Mouse (Mus musculus) WW6 (cell line): Measurements from ENCODE around the gene Irf2bpl.

Experiments
- DNase-seq: peaks from one replicate; pipeline ENCODE4 v3.0.0-alpha.2; 2013; ENCODE audit warnings: low read depth, low spot score

Irf2bpl gene

GRCm38 (mm10) chr12:86887381-86888129, 3.0 kb upstream of the Irf2bpl start:
- no peak for DNase-seq

- no peak for DNase-seq
Observed at GRCm38 (mm10) chr12:86886446-86886965, 1.9 kb upstream of the Irf2bpl start.

- DNase-seq = no peak
Observed at GRCm38 (mm10) chr12:86885746-86886145, 1.1 kb upstream of the Irf2bpl start.

DNA sequence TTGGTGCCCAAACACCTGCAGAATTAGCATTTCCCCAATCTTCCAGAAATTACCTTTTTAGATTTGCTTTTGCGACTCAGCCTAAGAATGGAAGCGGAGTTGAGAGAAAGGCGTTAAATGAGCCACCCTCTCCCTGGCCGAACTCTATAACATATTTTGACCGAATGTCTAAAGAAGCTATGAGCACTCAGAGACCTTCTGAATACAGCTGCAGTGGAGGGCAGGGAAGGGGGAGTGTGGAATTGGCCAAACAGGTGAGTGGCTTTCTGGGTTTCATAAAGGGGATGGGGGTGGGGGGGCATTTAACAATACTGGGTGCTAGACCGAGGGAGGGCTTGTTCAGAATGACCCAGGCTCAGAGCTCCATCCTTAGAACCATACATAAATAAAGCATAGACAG, 738 bp upstream of the Irf2bpl start:
- no peak for DNase-seq

DNA sequence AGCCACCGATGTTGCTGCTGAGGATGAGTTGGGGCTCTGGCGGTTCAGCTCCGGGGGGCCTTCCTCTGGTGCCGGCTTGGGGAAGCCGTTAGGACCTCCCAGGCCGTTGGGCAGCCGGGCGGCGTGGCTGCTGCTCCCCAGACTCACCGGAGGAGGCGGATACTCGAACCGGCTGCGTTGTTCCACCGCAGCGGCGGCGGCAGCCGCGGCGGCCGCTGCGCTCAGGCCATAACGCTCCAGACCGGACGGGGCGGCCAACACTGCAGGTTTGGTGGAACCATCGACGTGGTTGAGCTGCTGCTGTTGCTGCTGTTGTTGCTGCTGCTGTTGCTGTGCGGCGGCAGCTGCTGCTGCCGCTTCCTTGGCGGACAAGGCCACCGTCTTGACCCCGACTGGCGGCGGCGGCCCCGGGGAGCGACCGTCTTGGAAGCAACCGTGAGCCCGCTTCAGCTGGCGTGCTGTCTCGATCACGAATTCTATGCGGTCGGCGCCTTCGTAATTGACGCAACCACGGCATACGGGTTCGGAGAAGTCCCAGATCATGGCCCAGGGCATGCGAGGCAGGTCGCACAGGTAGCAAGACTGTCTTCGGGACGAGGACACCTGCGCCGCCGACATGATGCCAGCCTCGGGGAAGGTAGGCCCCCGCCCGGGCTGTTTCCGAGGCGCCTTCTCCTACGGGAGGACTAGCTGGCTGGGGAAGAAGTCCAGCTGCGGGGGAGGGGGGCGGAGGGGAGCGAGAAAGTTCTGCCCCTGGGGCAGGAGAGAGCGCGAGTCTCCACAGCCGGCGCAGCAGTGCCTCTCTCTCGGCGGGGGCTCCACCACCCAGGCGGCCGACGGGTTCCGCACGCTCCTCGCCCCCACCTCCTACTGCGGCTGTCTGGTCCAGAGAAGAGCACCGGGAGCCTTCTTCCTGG, 1.1 kb downstream of the Irf2bpl start:
- DNase-seq = no peak

GRCm38 (mm10) chr12:86883019-86883279, 1.6 kb downstream of the Irf2bpl start:
- DNase-seq = no peak

- no peak for DNase-seq
Observed at GRCm38 (mm10) chr12:86882279-86883018, 2.1 kb downstream of the Irf2bpl start.

GRCm38 (mm10) chr12:86881809-86882278, 2.8 kb downstream of the Irf2bpl start:
- no peak for DNase-seq

- DNase-seq = no peak
Observed at GRCm38 (mm10) chr12:86880090-86880723, 4.4 kb downstream of the Irf2bpl start.

GRCm38 (mm10) chr12:86879446-86880085, 5.0 kb downstream of the Irf2bpl start:
- no peak for DNase-seq

GRCm38 (mm10) chr12:86878426-86879353, 5.9 kb downstream of the Irf2bpl start:
- DNase-seq = no peak

DNA sequence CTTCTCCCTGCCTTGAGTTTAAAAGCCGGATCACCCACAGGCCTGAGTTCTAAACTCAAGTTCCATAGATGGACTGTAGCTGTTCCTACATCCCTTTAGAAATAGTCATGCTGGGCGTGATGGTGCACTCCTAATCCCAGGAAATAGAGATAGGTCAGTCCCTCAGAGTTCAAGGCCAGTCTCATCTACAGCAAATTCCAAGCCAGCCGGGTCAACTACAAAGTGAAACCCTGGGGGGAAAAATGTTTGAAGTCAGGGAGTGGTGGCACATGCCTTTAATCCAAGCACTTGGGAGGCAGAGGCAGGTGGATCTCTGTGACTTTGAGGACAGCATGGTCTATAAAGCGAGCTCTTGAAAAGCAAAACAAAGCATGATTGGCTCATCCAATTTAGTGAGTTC, 7.6 kb downstream of the Irf2bpl start:
- DNase-seq = no peak

DNA sequence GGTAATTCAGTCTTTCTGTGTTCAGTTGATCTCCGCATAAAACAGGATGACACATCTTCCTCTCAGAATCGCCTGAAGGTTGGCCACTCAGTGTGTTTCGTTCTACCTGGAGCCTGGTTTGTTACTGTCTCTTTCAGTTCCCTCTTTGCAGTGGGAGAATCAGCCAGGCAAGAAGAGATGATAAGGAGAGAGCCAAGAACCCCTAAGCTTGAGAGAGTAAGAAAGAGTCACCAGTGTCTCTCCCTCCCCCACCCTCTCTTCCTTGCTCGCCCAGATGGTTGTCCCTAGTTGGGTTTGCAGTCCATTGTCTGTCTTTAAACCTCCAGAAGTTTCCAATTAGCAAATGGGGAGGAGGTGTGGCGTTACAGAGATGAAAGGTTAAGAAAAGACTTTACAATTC, 8.5 kb downstream of the Irf2bpl start:
- DNase-seq = no peak

DNA sequence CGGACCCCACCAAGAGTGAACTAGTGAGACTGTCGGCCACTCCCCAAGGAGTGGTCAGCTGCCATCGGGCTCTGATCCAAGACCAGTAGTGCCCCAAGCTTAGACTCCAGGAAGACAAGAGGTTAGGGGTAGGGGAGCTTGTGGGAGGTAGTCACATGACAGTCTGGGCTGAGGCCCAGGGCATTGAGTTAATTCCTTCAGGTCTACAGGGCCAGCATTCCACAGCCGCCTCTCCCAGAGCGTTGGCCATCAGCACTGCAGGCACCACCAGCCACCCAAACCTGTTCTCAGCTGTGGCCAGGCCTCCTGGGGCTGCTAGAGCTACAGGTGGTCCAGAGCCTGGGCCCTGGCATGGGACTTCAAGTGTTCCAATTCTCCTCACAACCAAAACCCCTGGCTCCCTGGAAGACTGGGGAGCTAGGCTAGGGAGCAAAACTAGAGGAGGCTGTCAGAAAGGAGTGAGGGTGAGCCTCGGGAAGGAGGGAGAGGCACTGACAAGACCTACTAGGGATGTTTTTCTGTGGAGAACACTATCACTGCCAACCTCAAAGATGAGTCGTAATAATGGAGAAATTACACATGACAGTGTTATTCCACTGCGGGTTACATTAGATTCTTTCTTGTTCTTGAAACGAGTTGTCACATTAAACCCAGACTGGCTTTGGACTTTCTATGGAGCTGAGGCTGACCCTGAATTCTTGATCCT, 12.1 kb downstream of the Irf2bpl start:
- no peak for DNase-seq

- DNase-seq = no peak
Observed at GRCm38 (mm10) chr12:86871666-86872334, 12.8 kb downstream of the Irf2bpl start.

DNA sequence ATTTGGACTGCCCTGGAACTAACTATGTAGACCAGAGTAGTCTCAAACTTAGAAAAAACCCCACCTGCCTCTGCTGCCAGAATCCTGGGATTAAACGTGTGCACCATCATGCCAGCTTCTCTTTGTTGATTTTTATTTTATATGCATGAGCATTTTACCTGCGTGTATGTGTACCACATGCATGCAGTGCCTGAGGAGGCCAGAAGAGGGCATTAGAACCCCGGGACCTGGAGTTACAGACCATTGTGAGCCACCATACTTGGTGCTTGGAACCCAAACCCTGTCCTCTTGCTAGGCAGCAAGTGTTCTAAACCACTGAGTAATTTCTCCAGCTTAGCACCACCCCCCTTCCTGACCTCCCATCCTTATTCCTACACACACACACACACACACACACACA, 13.6 kb downstream of the Irf2bpl start:
- DNase-seq = no peak

DNA sequence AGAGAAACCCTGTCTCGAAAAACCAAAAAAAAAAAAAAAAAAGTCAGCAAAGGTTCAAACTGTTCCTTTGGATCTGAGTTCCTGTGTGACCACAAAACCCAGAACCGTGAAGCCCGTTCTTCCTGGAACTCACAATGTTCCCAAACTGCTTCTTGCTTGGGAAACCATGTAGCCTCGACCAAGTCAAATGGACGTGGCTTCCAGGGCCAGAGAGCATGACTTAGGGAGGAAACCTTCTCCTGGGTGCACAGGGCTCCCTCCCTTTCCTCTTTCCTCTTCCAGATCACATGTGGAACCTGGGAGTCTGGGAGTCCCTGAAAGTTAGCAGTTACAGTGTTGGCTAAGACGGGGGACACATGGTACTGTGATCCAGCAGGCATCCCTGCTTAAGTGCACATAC, 14.8 kb downstream of the Irf2bpl start:
- DNase-seq = no peak
